Mouse (Mus musculus): ENCODE data around the gene Parva.

- TF ChIP-seq MAX (IDR thresholded peaks at IDR 0.05) = no peak
- no peak for TF ChIP-seq CTCF (IDR thresholded peaks at IDR 0.05; ENCODE audit: control insufficient read depth, insufficient read depth, insufficient read length)
Measured at GRCm38 (mm10) chr7:112483382-112483781, 56.1 kb downstream of the Parva start.
